Mouse (Mus musculus): ENCODE data around the gene Gm19345. TPM values are rescaled to one million over a fixed set of nuclear protein-coding genes. Genes with fewer than 3 reads are reported as not detected.

Gm19345 gene
- not detected in 2 replicates for total RNA-seq (2015)
- not detected in 2 replicates for total RNA-seq (2017)

DNA sequence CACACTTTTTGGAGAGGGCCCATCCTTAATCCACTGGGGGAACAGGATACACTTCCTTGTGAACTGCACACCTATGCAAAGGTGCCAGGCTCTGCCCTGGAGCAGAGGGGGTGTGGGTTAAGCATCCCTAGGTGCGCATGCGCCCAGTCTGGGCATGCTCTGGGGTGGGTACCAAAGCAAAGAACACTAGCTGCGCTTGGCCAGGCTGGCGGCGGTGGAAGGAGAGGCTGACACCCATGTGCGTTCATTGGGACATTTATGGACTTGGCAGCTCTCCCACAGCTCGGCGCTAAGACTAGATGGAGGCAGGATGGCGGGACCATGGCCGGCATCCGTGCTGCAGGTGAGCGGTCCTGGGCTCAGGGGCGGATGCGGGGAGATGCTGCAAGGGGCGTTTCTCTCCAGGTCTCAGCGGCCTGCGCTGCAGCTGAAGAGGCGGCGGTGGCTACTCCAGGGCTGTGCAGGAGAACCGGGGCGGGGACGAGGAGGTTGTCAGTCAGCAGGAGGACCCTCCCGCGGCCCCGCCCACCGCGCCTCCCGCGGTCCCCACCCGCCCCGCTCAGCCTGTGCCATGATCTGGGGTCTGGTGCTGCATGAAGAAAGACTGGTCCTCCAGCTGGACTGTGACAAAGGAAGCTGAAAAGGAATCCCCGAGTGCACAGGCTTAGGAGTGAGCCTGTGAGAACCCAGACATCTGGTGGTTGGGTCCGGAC is at the start of gene Gm19345:
Gene Gm19345, plus strand, starts transcription at position 146 of the 713 bp plus-strand sequence.
- peak; percentile 18; the same call in 1 of the 2 replicates for ATAC-seq (replicated peaks; ENCODE audit: poor library complexity)

DNA sequence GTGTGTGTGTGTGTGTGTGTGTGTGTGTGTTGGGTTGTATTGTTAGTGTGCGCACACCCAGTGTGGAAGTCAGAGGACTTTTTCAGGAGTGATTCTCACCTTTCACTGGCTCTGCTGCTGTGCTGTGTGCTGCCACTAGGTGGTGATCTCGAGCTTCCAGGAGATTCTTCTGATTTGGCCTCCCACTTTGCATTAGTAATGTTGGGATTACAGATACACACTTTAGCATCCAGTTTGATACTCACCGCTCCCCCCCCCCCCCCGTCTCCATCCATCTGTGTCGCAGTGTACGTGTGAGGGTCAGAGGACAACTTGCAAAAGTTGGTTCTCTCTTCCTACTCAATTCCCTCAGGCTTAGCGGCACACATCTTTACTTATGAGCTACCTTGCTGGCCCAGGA is 48.8 kb upstream of the Gm19345 start:
- ATAC-seq (replicated peaks; ENCODE audit: poor library complexity): peak; percentile 89

DNA sequence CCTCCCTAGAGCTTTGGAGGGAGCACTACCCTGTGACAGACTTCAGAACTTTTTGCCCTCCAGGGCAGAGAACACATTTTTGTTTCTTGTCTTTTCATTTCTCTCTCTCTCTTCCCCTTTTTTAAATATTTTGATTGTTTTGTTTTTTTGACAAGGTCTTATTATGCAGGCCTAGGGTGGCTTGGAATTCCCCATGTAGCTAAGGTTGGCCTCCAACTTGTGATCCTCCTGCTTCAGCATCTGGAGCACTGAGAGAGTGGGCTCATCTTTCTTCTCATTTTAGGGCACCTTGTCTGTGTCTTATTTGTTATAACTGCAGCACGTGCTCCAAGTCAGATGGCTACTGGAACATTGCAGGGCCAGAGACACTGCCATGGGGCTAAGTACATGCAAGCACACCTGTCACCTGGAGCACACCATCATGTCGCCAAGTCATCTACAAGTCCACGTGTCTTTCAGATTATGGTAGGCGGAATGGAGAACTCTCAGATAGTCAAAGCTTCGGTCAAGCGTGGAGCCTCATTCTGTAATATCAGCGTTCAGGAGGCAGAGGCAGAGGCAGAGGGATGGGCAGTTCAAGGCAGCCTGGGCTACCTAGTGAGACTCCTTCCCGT is 45.3 kb upstream of the Gm19345 start:
- ATAC-seq (replicated peaks; ENCODE audit: poor library complexity): no peak

DNA sequence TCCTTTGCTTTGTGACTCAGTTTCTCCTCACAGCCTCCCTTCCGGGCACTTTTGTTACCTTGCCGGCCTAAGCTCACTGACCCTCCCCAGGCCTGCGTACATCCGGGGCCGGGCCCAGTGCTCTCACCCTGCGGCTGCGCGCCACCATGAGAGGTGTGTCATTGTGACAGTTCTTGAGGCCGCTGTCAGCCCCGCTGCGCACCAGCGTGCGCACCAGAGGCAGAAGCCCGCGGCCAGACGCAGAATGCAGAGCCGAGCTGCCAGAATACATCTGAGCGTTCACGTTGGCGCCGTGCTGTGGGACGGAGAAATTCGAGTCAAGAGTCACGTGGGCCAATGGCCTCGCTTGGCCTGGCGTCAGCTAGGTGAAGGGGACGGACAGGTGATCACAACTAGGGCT is 42.4 kb upstream of the Gm19345 start:
- no peak for ATAC-seq (replicated peaks; ENCODE audit: poor library complexity)

DNA sequence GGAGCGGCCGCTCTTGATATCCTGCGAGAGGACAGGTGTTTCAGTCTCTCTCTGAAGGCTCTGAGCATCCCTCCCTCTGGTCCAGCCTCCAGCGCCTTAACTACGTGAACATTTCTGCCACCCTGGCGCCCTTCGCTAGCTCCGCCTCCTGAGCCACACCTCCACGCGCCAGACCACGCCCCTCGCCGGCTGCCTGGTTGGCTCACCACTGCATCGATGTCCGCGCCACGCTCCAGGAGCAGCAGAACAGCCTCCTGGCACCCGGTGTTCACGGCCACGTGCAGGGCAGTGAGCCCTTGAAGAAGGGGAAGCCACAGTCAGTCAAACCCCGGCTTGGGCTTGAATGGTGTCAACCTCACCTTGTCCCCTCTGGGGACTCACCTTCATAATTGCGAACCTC is 40.7 kb upstream of the Gm19345 start:
- no peak for ATAC-seq (replicated peaks; ENCODE audit: poor library complexity)

DNA sequence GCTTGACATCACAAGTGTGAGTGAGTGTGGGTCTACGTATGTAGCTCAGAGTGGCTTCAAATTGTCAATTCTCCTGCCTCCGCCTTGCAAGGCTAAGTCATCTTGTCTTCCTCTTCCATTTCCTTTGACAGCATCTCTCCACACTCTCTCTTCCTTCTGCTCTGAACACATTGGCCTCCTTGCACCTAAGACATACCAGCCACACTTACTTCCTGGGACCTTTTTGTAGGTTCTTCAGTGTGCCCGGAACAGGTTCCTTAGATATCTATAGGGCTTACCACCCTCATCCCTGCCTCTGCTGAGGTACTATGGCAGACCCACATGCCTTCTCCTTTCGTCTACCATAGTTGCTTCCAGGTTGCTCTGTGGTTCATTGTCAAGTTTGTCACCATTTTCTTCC is 38.6 kb upstream of the Gm19345 start:
- no peak for ATAC-seq (replicated peaks; ENCODE audit: poor library complexity)

DNA sequence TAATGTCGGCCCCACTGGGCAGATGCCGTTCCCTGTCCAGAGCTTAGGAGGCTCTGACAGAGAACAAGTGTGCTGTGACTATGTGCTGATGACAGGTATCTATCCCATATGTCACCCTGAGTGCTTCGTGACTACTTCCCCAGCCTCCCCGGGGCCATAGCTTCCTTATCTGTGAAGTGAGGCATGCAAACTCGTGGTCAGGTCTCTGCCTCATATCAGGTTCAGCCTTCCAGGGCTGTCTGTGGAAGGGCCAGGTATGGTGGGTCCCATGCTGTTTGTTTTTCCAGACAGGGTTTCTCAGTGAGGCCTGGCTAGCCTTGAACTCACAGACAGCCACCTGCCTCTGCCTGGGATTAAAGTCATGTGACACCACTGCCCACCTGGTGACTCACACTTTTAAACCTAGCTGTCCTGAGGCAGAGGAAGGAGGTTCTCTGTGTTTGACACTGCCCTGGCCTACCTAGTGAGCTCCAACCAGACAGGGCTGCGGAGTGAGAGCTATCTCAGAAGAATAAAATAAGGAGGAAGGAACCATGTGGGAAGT is 38.2 kb upstream of the Gm19345 start:
- no peak for ATAC-seq (replicated peaks; ENCODE audit: poor library complexity)

DNA sequence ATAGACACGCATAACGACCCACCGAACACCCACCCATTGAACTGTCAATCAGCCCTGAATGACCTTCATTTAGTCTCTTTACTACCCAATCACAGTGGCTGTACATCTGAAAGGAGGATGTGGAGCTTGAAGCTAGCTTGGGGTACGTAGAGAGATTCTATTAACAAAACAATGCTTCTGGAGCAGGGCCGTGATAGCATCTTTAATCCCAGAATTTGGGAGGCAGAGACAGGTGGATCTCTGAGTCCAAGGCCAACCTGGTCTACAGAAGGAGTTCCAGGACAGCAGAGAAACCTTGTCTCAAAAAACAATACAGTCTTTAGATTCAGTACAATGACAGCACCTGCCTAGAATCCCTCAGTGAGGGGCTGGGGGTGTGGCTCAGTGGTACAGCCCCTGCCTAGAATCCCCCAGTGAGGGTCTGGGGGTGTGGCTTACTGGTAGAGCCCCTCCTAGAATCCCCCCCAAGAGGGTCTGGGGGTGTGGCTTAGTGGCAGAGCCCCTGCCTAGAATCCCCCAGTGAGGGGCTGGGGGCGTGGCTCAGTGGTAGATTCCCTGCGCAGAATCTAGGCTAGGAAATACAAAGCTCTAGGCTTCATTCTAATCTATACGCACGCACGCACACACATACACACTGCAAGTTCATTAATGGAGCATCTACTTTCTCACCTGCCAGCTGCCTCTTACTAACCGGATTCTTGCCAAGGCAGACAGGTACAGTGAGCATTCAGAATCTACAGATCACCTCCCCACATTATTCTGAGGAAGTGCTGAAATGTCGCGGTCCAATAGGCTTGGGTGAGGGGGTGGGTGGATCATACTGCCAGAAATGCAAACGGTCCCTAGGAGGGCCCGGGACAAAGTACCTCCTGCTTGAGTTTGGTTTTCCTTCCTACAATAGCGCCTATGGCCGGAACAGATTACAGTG is 36.2 kb upstream of the Gm19345 start:
- ATAC-seq (replicated peaks; ENCODE audit: poor library complexity): peak; percentile 10

DNA sequence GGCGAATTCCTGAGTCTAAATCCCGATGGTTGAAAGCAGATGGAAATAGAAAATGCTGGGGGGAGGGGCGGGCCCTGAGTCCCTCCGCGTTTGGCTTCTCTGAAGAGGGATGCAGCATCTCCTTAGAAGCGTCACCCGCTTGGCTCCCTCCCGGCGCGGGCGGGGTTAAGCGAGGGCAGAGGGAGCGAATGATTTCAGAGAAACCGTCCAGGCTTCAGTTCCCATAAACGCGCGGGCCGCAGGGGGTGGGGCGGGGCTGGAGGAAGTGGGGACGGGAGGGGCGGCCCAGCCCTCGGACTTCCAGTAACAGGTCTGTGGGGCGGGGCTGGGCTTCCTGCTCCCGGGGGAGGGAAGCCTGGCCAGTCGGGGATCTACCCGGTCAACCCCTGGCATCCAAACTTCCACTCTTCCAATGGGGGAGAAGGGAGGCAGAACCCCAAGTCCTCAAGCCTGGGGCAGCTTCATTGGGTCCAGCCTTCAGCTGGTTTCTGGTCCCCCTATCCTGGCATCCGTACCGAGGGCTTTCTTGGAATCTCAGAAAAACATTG is 35.5 kb upstream of the Gm19345 start:
- peak; percentile 62 for ATAC-seq (replicated peaks; ENCODE audit: poor library complexity)

DNA sequence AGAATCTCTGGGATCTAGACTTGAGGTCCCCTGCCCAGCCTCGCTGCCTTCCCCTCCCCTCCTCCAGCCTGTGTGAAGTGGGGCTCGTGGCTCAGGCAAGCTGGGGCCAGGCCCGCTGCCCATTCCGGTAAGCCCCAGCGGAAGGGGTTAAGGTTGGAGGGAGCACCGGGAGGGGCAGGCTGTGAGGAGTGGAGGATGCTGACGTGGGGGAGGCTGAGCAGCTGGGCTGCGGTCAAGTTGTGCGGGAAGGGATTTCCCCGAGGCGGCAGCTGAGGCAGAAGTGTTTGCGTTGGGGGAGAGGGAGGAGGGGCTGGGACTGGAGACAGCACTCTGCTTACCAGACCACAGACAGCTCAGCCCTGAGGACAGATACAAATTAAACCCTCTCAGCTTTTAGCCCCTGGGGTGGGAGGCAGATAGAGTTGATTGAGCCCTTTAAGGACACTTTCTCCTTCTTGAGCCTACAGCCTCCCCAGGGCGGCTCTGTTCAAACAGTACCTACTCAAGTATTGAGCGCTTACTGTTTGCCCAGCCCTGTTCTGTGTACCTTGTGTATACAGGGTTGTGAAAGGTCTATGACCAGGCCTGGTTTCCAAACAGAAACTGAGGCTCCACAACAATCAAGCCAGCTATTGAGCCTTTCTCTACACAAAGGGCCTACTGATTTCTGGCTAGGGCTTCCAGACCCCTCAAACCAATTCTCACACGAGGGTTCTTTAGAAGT is 34.3 kb upstream of the Gm19345 start:
- peak; percentile 74 for ATAC-seq (replicated peaks; ENCODE audit: poor library complexity)

DNA sequence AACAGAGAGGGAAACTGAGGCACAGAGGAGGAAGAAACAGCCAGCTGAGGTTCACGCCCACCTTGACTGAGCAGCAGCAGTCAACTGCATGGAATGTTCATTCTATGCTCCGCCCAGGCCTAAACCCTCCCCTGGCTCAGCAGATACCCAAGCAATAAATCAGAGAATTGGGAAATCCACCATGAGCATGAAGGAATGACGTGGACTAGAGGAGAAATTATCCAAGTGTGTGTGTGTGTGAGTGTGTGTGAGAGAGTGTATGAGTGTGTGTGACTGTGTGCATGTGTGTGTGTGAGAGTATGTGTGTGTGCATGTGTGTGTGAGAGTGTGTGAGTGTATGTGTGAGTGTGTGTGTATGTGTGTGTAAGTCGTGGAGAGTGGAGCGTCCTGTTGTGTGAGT is 33.4 kb upstream of the Gm19345 start:
- ATAC-seq (replicated peaks; ENCODE audit: poor library complexity): no peak

DNA sequence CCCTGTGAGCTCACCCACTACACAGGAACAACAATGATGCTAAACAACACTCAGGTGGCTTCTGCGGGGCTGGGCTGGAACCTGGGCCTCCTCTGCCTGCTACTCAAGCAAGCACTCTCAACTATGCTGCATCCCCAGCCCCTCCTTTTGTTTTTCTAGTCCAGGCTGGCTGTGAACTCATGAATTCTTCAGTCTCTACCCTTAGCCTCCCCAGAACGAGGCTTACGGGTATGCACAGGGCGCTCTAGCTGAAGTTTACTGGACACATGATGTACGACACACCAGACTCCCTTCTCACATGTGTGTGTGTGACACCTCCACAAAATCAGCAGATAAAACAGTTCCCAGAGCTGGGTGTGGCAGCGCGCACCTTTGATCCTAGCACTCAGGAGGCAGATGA is 32.9 kb upstream of the Gm19345 start:
- no peak for ATAC-seq (replicated peaks; ENCODE audit: poor library complexity)

DNA sequence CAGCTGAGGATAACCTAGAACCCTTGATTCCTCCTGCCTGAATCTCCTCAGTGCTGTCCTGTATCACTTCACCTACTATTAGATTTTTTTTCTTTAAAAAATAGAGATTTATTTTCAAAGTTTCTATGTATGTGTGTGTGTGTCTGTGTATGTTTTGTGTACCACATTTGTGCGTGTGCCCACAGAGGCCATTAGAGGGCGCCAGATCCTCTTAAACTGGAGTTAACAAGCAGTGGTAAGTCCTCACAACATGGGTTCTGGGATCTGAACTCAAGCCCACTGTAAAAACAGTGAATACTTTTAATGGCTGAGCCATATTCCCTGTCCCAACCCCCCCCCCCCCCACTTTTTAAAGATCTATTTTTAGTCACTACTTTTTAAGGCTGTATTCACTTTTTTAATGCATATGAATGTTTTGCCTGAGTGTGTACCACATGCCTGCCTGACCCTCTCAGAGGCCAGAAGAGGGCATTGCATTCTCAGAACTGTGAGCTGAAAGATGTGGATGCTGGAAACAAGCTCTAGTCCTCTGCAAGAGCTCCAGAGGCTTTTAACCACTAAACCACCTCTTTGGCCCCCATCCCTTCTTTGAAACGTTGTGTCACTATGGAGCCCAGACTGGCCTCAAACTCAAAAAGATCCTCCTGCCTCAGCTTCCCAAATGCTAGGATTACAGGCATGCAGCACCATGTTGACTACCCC is 31.3 kb upstream of the Gm19345 start:
- no peak for ATAC-seq (replicated peaks; ENCODE audit: poor library complexity)

DNA sequence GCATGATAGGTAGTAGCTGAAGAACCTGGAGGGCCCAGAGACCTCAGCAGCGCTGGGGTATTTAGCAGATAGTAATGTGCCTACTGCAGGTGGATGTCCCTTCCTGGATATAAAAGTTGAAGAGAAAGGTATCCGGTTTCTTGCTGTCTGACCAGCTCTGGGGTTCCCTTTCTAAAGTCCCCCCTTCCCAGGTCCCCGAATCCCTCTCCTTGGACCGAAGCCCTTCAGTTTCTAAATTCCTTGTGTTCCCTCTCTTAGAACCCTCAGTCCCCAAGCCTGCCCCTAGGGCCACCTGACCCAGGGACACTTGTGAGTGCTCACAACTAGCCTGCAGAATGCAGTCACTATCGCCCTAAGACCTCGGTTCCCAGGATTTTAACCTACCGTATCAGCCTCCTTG is 30.2 kb upstream of the Gm19345 start:
- ATAC-seq (replicated peaks; ENCODE audit: poor library complexity): no peak

DNA sequence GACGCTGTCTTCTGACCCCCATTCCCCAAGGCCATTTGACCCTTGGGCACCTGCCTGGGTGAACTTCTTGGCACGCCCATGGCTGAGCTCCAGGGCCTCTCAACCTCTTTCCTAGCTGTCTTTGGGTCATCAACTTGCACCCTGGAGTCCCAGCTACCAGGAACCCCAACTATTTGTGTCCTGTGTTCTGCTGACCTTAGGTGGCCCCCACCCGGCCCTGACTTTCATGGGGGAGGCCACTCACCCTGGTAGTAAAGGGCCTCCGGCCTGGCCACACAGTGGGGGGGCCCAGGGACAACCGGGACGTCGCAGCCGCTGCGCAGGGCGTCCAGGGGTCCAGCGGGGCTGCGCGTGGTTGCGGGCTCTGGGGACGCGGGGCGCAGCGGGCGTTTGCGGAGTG is 29.6 kb upstream of the Gm19345 start:
- ATAC-seq (replicated peaks; ENCODE audit: poor library complexity): no peak

DNA sequence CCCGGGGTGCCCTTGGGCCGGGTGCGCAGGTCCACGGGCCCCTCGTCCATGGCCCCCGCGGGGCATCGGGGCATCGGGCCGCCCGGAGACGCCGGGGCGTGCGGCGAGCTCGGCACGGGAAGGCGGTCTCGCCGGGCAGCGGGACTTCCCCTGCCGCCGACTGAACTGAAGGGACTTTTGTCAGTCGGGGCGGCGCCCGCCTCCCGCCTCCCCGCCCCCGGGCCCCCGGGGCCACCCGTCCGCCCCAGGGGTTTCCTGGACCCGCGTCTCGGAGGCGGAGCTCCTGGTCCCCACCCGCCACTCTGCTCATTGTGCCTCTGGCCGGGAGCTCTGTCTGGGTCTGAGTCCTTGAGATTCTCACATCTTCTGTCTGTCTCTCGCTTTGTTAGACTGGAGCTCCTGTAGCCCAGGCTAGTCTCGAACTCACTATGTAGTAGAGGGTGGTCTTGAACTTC is 29.2 kb upstream of the Gm19345 start, which contains the start of gene Bcl3:
Gene Bcl3, minus strand, starts transcription at position 167 of the 455 bp plus-strand sequence.
- 0 out of 2 replicates have a peak, but pooled peaks have one; percentile 4 for ATAC-seq (replicated peaks; ENCODE audit: poor library complexity)

DNA sequence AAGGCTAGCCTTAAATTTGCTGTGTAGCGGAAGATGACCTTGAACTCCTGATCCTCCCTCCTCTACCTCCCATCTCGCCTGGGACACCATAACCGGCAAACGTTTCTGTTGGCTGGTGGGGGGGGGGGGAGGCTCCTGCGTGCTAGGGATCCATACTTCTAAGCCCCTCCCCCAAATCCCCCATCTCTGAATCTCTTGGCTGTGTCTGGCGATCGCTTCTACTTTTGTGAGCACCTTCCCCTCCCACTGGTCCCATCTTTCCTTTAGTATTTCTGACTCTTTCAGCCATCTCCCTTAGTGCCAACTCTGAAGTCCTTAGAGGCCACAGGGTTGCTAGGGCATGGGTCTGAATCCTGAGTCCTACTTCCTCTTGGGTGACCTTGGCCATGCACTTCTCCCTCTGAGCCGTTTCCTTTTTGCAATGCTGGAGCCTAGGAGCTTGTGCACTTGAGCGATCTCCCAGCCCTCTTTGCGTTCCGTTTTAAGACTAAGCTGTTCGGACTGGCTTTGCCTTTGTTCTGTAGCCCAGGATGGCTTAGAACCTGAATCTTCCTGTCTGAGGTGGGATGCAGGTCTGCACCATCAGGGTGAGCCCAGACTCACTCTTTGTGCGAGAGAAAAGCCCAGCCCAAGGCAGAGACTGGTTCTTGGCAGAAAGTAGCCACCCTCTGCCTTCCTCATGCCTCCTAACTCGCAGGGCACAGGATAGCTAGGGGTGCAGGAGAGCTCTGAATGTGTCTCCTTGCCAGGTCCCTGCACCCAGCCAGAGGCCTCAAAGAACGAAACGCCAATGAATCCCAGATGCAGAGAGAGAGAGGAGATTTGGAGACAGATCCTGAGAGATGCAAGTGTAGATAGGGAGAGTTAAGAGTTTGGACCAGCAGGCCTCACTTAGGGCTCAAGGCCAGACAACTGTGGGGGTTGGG is 28.3 kb upstream of the Gm19345 start:
- peak; percentile 62 for ATAC-seq (replicated peaks; ENCODE audit: poor library complexity)

DNA sequence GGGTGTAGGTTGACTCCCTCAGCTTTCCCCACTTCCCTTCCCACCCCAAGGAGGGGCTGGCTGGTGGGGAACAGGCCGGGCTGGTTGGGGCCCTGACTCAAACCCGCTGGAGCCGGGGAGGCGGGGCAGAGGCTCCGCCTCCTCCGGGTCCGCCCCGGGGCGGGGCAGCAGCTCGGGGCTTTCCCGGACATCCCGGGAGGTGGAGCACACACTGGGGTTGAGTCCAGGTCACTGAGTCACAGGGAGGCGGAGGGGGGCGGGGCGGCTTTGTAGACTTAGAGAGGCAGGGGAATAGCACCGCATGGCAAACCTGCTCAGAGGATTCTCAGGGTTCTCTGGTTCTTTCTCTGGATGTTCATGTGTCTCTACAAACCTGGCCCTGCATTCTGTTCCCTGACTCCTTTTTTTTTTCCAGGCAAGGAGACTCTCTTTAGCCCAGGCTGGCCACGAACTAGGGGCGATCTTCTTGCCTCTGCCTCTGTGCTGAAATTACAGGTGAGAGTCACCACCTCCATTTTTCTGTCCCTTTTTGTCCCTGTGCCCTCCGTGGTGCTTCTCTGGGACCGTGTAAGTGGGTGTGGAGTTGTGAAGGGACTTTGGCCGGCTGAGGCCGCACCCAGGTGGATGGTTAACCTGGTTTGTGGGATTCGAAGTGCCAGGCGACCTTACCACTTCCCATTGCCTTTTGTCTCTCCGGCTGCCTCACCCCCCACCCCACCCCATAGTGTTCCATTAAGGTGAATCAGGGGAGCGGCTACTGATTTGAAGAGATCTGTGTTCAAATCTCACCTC is 27.4 kb upstream of the Gm19345 start:
- peak; percentile 77 for ATAC-seq (replicated peaks; ENCODE audit: poor library complexity)

All from megakaryocyte progenitor cell, adult 5-6 weeks (primary cell).